Mouse (Mus musculus) lung, embryonic 15.5 days (tissue): ENCODE data around the gene Erc2. TPM values are rescaled to one million over a fixed set of nuclear protein-coding genes. Genes with fewer than 3 reads are reported as not detected.

Source experiments
- ATAC-seq: fragments of 200-750 bp; cut with Nextera tagmentation; 2 replicates; pipeline ENCODE4 v1.8.0; 2017; ENCODE audit warnings: moderate number of reproducible peaks, borderline replicate concordance; ENCODE audit not compliant: low FRiP score, low TSS enrichment; ENCODE audit errors: extremely low read depth
- H3K27ac ChIP-seq: fragments of 300-500 bp; sonication (generic); 2 replicates; pipeline ENCODE4 v1.5.1; 2015; ENCODE audit warnings: moderate library complexity, mild to moderate bottlenecking, inconsistent platforms
- H3K27me3 ChIP-seq: fragments of 300-500 bp; sonication (generic); 2 replicates; pipeline ENCODE4 v1.6.1; 2015; ENCODE audit warnings: inconsistent platforms
- H3K36me3 ChIP-seq: fragments of 300-500 bp; sonication (generic); 2 replicates; pipeline ENCODE4 v1.6.1; 2015; ENCODE audit warnings: inconsistent platforms
- H3K4me1 ChIP-seq: fragments of 300-500 bp; sonication (generic); 2 replicates; pipeline ENCODE4 v1.6.1; 2015; ENCODE audit warnings: inconsistent platforms
- H3K4me2 ChIP-seq: fragments of 300-500 bp; sonication (generic); 2 replicates; pipeline ENCODE4 v1.6.1; 2015; ENCODE audit warnings: inconsistent platforms, mild to moderate bottlenecking, moderate library complexity
- H3K4me3 ChIP-seq: fragments of 300-500 bp; sonication (generic); 2 replicates; pipeline ENCODE4 v1.5.1; 2015; ENCODE audit warnings: mild to moderate bottlenecking, inconsistent platforms
- H3K9ac ChIP-seq: fragments of 300-500 bp; sonication (generic); 2 replicates; pipeline ENCODE4 v1.6.1; 2015; ENCODE audit warnings: inconsistent platforms
- H3K9me3 ChIP-seq: fragments of 300-500 bp; sonication (generic); 2 replicates; pipeline ENCODE4 v1.6.1; 2016; ENCODE audit warnings: inconsistent platforms
- WGBS: fragments of 180-500 bp; shearing (Covaris S2); methylation state at CpG from one replicate; pipeline ENCODE4 v1.1.7; 2015; 5-methylcytosine and 5-hydroxymethylcytosine counted together
- polyA plus RNA-seq: library from polyadenylated mRNA; unstranded; fragments of >200 nt; fragmentation: Nextera tagmentation; extraction: Ambion mirVana; gene quantifications from 2 replicates; pipeline ENCODE4 v1.2.1, GENCODE M21; 2015

Erc2 gene
- polyA plus RNA-seq, 1 experiment from 2014 or later: 2.3 TPM

DNA sequence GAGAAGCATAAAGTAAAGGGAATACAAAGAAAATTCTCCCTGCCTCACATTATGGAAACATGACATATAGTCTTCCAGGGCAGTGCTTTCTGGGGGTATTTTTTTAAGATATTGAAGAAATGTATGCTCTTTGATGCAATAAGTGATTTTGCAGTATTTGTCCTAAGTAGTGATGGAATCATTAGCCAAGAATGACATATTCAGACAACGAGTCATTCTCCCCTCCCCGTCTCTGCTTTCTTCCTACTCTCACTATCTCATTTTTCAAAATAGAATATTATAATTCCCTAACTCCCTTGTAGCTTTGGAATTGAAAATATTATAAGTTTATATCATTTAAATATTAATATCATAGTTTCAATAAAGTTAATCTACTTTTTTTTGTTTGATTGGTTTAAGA lies 490.9 kb downstream of the Erc2 start:
- H3K27me3 ChIP-seq: no peaks in the 10 kb centered on the region
- H3K4me1 ChIP-seq: no peaks in the 10 kb centered on the region
- H3K9ac ChIP-seq: no peak overlapping the region
- WGBS: 77% methylated on average over 2 of the region's 2 CpGs
- no peaks in the 10 kb centered on the region for H3K36me3 ChIP-seq
- no peak overlapping the region for H3K4me3 ChIP-seq
- no peak overlapping the region for H3K4me2 ChIP-seq
- ATAC-seq: no peak
- H3K27ac ChIP-seq: no peak overlapping the region
- H3K9me3 ChIP-seq: no peaks in the 10 kb centered on the region

DNA sequence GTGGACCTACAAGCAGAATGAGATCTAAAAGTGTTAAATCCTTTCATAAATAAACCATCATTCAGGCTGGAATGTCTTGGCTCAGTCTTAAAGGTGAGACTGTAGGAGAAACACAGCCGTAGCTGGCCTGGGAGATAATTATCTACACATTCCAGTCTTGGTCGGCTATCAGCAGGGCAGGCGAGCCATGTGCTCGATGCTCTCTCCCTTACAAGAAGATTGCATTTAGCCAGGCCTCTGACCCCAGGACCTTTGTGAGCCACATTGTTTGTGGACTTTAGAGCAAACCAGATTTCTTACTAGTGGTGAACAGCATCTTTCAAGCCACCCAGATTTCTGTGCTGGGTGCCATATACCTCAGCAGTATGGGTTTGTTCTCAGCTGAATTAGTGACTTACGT lies 498.6 kb downstream of the Erc2 start:
- Histone ChIP-seq H3K4me3 (no peak overlapping the region), H3K36me3 (no peaks in the 10 kb centered on the region), H3K9me3 (no peaks in the 10 kb centered on the region), H3K4me1 (no peaks in the 10 kb centered on the region), H3K9ac (no peak overlapping the region), H3K27ac (no peak overlapping the region), H3K27me3 (no peaks in the 10 kb centered on the region), H3K4me2 (no peak overlapping the region)
- WGBS: 38% methylated on average over 5 of the region's 5 CpGs
- ATAC-seq: no peak

DNA sequence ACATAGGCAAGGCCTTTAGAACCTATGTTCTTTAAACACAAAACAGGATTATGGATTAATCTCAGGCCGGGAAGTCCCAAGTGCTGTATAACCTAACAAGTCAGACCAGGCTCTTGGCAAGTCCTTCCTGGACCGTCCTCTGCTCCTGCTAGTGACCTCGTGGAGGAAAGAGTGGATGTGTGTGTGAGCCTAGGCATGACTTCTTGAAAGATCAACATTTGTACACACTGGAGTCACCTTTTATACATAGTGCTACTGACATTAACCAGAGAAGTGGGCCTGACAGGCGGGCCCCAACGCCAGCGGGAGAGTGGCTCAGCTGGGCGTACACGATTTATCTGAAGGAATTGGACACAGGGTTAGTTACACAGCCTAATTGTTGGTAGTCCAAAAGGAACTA lies 504.6 kb downstream of the Erc2 start:
- 35% methylated on average over 8 of the region's 8 CpGs for WGBS

DNA sequence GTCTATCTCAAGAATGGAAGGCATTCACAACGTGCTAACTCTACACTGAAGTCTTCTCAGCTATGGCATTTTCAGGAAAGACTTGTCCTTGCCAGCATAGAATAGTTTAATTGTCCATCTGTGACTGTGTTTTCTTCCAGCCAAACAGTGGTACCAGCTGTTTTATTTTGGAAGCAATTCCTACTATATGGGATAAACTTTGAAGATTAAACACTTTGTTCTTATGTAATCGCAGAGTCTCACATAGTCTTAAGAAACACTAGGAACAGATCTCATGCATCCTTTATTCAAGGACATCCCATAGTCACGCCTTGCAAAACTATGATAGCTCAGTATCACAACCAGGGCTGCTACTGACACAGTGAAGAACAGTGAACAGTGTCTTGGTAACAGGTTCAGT lies 506.8 kb downstream of the Erc2 start:
- peaks cover 3% of the 10 kb centered on the region; the same call in 1 of the 2 replicates for H3K4me1 ChIP-seq
- no peak overlapping the region for H3K27ac ChIP-seq
- 60% methylated on average over 3 of the region's 3 CpGs for WGBS
- H3K4me2 ChIP-seq: no peak overlapping the region
- no peaks in the 10 kb centered on the region for H3K9me3 ChIP-seq
- no peaks in the 10 kb centered on the region for H3K36me3 ChIP-seq
- ATAC-seq: peak; percentile 49; the same call in 1 of the 2 replicates
- no peak overlapping the region for H3K9ac ChIP-seq
- H3K27me3 ChIP-seq: no peaks in the 10 kb centered on the region
- no peak overlapping the region for H3K4me3 ChIP-seq

More for the DNA sequence above, 504.6 kb downstream of the Erc2 start:
- H3K9me3 ChIP-seq: no peaks in the 10 kb centered on the region
- H3K36me3 ChIP-seq: no peaks in the 10 kb centered on the region
- no peaks in the 10 kb centered on the region for H3K27me3 ChIP-seq
- H3K27ac ChIP-seq: no peak overlapping the region
- peaks cover 3% of the 10 kb centered on the region; the same call in 1 of the 2 replicates for H3K4me1 ChIP-seq
- no peak for ATAC-seq
- no peak overlapping the region for H3K4me3 ChIP-seq
- no peak overlapping the region for H3K9ac ChIP-seq
- H3K4me2 ChIP-seq: no peak overlapping the region

DNA sequence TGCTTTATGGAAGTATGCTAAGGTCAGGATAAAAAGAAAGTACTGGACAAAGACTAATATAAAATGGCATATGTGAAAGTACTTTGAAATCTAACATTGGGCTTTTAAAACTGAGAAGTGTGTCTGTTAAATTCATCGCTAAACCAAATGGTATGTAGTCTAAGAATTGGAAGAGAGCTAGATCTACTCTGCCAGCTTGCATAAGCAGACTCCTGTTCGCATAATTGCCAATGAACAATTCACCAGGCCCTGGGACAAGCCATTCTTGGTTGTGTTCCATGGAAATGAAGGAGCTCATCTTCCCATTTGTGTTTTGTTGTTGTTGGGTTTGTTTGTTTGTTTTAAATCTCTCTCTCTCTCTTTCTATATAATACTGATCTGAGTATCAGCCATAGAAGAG lies 521.8 kb downstream of the Erc2 start:
- H3K4me2 ChIP-seq: no peak overlapping the region
- H3K4me3 ChIP-seq: no peak overlapping the region
- H3K9me3 ChIP-seq: no peaks in the 10 kb centered on the region
- no peaks in the 10 kb centered on the region for H3K27me3 ChIP-seq
- no peaks in the 10 kb centered on the region for H3K36me3 ChIP-seq
- no peak for ATAC-seq
- H3K27ac ChIP-seq: no peak overlapping the region
- WGBS: 92% methylated on average over 2 of the region's 2 CpGs
- H3K9ac ChIP-seq: no peak overlapping the region
- no peaks in the 10 kb centered on the region for H3K4me1 ChIP-seq

DNA sequence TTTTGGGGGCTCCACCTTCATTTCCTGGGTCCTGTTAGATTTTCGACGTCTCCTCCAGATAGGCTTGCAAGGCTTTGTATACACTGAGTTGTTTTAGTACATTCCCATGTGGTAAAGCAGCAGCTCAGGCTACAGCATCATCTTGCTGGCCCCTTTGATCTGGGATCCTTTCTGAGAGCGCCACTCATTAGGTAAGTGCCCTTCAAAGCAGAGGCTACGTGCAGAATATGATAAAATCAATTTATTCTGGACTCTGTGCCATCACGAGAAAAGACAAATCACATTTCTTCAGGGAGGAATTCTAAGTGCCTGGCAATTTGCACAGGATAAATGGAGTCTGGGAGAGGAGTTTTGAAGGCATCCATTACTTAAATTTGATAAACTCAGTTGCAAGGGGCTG lies 525.0 kb downstream of the Erc2 start:
- H3K27ac ChIP-seq: no peak overlapping the region
- 23% methylated on average over 5 of the region's 5 CpGs for WGBS
- H3K9ac ChIP-seq: no peak overlapping the region
- ATAC-seq: no peak
- no peaks in the 10 kb centered on the region for H3K4me1 ChIP-seq
- H3K27me3 ChIP-seq: no peaks in the 10 kb centered on the region
- no peaks in the 10 kb centered on the region for H3K36me3 ChIP-seq
- no peaks in the 10 kb centered on the region for H3K9me3 ChIP-seq
- H3K4me3 ChIP-seq: no peak overlapping the region
- no peak overlapping the region for H3K4me2 ChIP-seq

DNA sequence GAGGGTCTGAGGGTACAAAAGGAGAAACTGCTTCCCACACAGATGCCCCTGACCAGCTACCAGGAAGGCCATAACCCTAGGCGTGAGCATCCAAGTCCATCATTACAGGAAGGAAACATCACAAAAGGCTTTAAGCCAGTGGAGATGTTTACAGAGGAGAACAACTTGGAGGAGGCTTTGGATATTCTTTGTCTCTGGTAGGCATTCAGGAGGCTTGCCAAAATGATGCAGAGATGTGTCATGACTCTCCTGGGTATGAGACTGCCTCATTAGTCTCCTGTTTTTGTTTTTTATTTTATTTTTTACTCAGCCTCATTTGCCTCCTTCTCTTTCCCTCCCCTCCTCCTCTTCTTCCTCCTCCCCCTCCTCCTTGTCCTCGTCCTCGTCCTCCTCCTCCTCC lies 528.7 kb downstream of the Erc2 start:
- no peaks in the 10 kb centered on the region for H3K27me3 ChIP-seq
- H3K4me2 ChIP-seq: no peak overlapping the region
- H3K9me3 ChIP-seq: no peaks in the 10 kb centered on the region
- ATAC-seq: no peak
- no peaks in the 10 kb centered on the region for H3K4me1 ChIP-seq
- H3K9ac ChIP-seq: no peak overlapping the region
- WGBS: 65% methylated on average over 3 of the region's 3 CpGs
- no peak overlapping the region for H3K4me3 ChIP-seq
- H3K27ac ChIP-seq: no peak overlapping the region
- no peaks in the 10 kb centered on the region for H3K36me3 ChIP-seq

DNA sequence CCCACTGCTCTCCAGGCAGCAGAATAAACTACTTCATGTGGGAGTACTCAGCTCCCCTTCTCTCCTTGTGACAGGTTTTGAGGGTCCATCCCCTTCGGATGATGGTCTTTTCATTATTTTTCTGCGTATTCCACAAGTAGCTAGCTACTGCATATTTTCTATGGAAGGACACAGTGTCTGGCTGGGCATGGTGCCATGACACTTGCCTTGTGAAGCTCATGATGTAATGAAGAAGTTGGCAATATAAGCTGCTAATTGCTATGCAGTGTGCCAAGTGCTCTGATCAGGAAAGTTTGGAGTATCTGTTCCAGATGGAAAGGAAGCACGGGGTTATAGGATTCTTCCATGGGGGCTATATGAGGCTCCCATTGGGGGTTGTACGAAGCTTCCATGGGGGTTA lies 533.5 kb downstream of the Erc2 start:
- Histone ChIP-seq H3K36me3 (no peaks in the 10 kb centered on the region), H3K27me3 (no peaks in the 10 kb centered on the region), H3K9ac (no peak overlapping the region), H3K27ac (no peak overlapping the region), H3K9me3 (no peaks in the 10 kb centered on the region), H3K4me3 (no peak overlapping the region), H3K4me1 (no peaks in the 10 kb centered on the region), H3K4me2 (no peak overlapping the region)
- 75% methylated on average over 4 of the region's 4 CpGs for WGBS
- no peak for ATAC-seq

DNA sequence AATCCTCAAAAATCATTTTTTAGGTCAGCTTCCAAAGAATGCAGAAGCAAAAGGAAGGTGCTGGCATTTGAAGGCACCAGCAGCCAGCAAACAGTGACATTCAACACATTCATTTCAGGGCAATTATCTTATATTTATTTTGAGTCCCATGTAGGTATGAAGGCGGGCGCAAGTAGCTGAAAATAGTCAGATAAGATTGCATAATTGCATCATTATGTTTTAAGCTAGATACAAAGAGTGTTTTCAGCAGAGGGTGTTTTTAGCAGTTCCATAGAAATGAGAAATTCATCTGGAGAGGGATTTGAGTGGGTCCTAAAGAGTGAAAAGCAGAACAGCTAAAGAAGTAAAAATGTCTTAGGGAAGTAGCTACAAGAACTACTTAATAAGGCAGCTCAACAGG lies 538.6 kb downstream of the Erc2 start:
- H3K9ac ChIP-seq: no peak overlapping the region
- no peaks in the 10 kb centered on the region for H3K9me3 ChIP-seq
- no peak overlapping the region for H3K4me3 ChIP-seq
- H3K4me1 ChIP-seq: peaks cover 26% of the 10 kb centered on the region
- no peak overlapping the region for H3K27ac ChIP-seq
- H3K27me3 ChIP-seq: no peaks in the 10 kb centered on the region
- H3K36me3 ChIP-seq: no peaks in the 10 kb centered on the region
- ATAC-seq: no peak
- no peak overlapping the region for H3K4me2 ChIP-seq
- 80% methylated on average over 2 of the region's 2 CpGs for WGBS

DNA sequence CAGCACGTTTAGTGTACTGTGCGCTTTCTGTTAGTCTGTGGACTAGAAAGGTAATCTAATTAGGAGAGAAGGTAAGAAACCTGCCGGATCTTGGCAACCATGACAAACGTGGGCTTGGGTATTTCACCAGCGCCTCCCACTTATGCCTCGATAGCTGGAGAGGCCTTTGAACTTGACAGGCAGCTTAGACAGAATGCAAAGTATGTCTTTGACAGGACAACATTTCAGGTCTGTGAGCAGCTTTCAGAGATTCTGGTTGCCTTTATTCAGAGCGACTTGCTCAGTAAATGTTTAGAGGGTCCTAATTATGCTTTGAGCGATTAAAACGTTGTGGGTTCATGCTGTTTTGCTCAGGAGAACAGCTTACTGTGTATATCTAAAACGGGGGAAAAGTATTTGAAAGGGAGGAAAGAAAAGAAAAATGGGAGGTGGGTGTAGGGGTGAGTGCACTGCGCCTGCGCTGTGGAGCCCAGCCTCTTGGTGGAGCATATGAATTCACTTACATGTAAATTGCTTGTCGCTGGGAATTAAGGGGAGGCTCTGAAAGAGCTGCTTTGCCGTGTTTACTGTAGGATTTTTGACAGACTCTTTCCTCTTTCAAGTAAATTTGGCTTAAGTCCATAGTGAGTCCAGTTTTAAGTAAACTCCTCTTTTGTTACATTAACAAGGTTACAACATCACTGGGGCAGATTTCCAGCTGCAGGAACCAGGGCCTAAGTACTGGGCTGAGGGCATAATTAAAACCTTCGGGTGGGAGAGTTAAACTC lies 542.6 kb downstream of the Erc2 start:
- H3K4me1 ChIP-seq: peaks cover 31% of the 10 kb centered on the region
- WGBS: 23% methylated on average over 15 of the region's 15 CpGs
- H3K4me3 ChIP-seq: no peak overlapping the region
- peak; percentile 82 for ATAC-seq
- H3K27me3 ChIP-seq: no peaks in the 10 kb centered on the region
- no peak overlapping the region for H3K9ac ChIP-seq
- no peaks in the 10 kb centered on the region for H3K36me3 ChIP-seq
- H3K9me3 ChIP-seq: no peaks in the 10 kb centered on the region
- peak overlapping the region; percentile 28 for H3K4me2 ChIP-seq
- peak overlapping the region; percentile 82 for H3K27ac ChIP-seq

DNA sequence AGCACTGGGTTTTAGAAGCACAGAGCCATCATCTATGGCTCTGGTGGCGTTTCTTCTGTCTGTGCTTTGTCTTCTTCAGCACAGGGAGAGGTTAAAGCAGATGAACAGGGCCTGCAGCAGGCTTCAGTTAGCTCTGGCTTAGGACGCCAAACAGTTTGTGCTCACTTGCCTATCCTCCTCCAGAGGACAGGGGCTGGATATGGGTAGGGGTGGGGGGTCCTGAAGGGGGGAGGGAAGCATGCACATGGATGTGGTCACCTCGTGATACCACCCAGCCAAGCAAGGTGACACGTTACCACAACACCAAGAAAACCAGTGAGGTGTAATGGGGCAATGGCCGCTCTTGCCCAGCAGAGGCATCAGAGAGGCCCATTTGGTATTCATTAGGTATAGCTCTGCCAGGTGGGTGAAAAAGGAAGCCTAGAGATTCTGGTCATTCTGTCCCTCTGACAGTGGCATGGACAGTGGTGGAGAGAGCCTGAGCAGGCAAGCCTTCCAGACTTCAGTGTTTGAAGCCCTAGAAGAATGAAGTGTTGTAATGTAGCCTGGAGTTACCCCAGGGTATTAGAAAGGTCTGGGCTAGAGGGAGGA lies 543.5 kb downstream of the Erc2 start:
- H3K36me3 ChIP-seq: no peaks in the 10 kb centered on the region
- no peak overlapping the region for H3K9ac ChIP-seq
- no peak overlapping the region for H3K4me2 ChIP-seq
- H3K27ac ChIP-seq: peak overlapping the region; percentile 82
- no peaks in the 10 kb centered on the region for H3K9me3 ChIP-seq
- 59% methylated on average over 5 of the region's 5 CpGs for WGBS
- peaks cover 36% of the 10 kb centered on the region for H3K4me1 ChIP-seq
- peak; percentile 50 for ATAC-seq
- H3K4me3 ChIP-seq: no peak overlapping the region
- no peaks in the 10 kb centered on the region for H3K27me3 ChIP-seq

DNA sequence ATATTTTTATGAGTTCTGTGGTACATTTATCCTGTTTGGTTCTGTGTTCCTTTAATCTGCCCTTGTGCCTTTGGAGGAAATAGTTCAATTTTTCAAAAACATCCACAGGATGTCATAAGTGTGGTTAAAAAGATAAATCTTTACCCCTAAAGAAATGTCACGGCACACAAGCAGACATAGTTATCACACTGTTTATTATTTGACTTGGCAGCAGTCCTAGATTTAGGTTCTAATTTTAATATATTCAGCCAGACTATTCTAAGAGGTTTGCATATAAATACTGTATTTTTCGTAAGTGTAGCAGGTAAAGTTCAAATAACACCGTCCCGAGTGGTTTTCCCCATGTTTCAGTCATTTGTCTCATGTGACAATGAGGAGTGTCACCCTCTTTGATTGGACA lies 548.5 kb downstream of the Erc2 start:
- Histone ChIP-seq H3K9ac (no peak overlapping the region), H3K4me1 (peaks cover 19% of the 10 kb centered on the region), H3K36me3 (no peaks in the 10 kb centered on the region), H3K27ac (peak overlapping the region; percentile 78), H3K9me3 (no peaks in the 10 kb centered on the region), H3K4me3 (no peak overlapping the region), H3K4me2 (no peak overlapping the region), H3K27me3 (no peaks in the 10 kb centered on the region)
- 40% methylated on average over 4 of the region's 4 CpGs for WGBS
- ATAC-seq: no peak
